Mouse (Mus musculus): ENCODE results near the gene Irf2bpl. TPM values are rescaled to one million over a fixed set of nuclear protein-coding genes. Genes with fewer than 3 reads are reported as not detected.

Irf2bpl gene
- 22.7 and 23.0 TPM in 2 replicates for total RNA-seq (2017)

GRCm38 (mm10) chr12:86884197-86885058 is at the start of gene Irf2bpl:
Gene Irf2bpl, minus strand, starts transcription at chr12:86884798.
- peak; percentile 74 for ATAC-seq (ENCODE audit: extremely low read depth, insufficient number of reproducible peaks, low FRiP score, poor library complexity, severe bottlenecking)

DNA sequence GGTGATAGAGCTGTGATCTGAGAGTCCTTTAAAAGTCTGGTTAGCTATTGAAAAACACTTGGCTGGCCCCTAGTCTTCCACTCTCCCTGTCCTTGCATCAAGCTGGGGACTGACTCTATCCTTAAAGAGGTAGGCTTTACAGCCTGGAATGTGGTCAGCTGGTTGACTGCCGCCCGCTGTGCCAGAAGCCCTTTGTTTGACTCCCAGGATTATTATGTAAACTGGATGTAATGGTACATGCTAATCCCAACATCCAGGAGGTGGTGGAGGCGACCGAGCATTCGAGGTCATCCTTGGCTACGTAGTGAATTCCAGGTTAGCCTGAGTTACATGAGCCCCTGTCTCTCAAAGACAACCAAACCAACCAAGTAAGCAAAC is 48.0 kb upstream of the Irf2bpl start:
- ATAC-seq (ENCODE audit: extremely low read depth, insufficient number of reproducible peaks, low FRiP score, poor library complexity, severe bottlenecking): no peak

GRCm38 (mm10) chr12:86931919-86932574 is 47.4 kb upstream of the Irf2bpl start:
- ATAC-seq (ENCODE audit: extremely low read depth, insufficient number of reproducible peaks, low FRiP score, poor library complexity, severe bottlenecking): no peak

DNA sequence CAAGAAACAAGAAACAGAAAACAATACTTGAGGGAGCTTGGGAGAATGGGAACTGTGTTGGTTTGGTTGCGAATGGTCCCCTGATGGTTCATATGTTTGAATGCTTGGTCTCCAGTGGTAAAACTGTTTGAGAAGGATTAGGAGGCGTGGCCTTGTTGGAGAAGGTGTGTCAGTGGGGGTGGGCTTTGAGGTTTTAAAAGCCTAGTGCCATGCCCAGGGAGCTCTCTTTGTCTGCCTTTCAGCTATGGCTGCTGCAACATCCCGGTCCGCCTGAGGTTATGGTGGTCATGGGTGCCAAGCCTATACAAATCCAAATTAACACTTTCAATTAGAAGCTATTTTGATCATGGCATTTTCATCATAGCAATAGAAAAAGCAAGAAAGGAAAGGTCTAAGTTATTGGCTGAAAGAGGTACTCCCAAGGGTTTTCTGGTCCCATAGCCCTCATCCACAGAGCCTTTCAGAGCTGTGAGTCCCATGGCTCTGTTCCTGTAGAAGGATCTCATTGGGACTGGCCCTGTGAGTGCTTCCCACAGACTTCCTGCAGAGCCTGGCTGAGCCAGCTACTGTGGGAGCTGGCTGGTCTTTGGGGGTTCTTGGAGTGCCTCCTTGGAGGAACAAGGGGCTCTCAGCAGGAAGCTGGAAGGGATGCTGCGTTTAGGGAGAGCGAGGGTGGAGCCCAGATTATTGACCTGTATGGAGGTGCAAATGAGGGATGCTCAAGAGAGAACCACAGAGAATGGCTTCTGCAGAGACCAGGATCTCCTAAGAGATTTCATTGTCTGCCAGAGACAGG is 46.5 kb upstream of the Irf2bpl start:
- no peak for ATAC-seq (ENCODE audit: extremely low read depth, insufficient number of reproducible peaks, low FRiP score, poor library complexity, severe bottlenecking)

DNA sequence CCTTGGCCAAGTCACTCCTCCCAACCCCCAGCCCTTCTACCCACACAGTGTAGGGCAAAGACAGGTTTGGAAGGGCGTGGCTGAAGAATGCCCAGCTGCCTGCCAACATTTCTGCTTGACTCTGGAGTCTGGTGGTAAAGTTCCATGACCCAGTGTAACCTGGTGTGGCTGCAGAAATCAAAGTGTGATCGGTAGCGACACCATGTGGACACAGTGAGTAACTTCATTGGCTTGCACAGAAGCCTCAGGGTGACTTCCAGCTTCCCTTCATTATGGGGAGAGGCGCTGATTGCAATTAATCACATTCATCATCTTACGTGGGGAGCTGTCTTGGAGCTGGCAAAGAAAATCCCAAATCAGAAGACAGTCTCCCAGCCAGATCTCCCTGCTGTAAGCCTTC is 39.2 kb upstream of the Irf2bpl start:
- ATAC-seq (ENCODE audit: extremely low read depth, insufficient number of reproducible peaks, low FRiP score, poor library complexity, severe bottlenecking): peak; percentile 88

DNA sequence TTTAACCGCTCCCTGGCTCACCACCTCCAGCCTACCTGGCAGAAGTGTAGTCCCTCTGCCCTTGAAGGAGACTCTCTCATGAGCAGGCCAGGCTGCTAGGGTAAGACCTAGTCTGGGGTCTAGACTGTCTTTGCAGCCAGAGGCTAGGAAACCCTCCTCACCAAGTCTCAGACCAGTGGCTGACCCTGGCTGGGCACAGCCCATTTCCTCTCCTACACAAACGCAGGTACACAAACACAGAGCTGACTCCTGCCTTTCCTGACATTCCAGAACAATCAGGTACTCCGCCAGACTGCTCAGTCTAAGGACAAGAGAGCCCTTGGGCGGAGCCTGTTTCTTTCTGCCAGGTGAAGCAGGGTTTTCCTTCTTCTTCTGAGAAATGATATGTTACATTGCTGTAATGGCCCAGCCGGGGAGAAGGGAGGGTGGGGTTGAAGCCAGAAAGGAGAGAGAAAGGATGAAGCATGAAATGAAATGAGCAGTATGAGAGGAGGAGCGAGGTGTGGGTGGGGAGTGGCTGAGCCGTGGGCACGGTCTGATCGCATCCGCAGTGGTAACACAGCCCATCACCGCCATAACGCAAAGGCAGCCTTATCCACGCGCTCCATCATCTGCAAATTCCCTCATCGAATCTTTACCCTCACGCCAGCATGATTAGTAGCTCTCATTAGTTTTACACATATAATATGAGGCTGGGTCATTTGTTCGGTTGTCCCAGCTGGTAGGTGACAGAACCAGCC is 34.6 kb upstream of the Irf2bpl start:
- ATAC-seq (ENCODE audit: extremely low read depth, insufficient number of reproducible peaks, low FRiP score, poor library complexity, severe bottlenecking): no peak

GRCm38 (mm10) chr12:86918361-86918967 is 33.9 kb upstream of the Irf2bpl start:
- ATAC-seq (ENCODE audit: extremely low read depth, insufficient number of reproducible peaks, low FRiP score, poor library complexity, severe bottlenecking): no peak

GRCm38 (mm10) chr12:86916796-86917573 is 32.4 kb upstream of the Irf2bpl start:
- no peak for ATAC-seq (ENCODE audit: extremely low read depth, insufficient number of reproducible peaks, low FRiP score, poor library complexity, severe bottlenecking)

GRCm38 (mm10) chr12:86915617-86916016 is 31.0 kb upstream of the Irf2bpl start:
- ATAC-seq (ENCODE audit: extremely low read depth, insufficient number of reproducible peaks, low FRiP score, poor library complexity, severe bottlenecking): no peak

DNA sequence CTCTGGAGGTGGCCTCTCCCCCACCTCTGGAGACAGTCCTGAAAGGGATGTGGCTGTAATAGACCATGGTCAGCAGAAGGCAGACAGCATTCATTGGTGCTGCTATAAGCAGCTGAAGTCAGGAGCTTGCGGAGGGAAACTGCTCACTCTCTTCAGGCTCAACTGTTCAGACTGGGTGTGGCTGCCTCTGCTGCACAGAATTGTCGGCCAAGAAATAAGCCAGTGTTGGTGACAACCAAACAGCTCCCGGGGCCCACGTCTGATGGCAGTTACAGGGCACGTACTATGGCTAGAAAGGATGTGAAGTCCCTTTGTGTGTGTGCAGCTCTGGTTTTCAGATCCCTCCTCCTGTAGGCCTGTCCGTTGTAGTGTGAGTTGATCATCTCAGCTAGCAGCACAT is 30.2 kb upstream of the Irf2bpl start:
- ATAC-seq (ENCODE audit: extremely low read depth, insufficient number of reproducible peaks, low FRiP score, poor library complexity, severe bottlenecking): no peak

DNA sequence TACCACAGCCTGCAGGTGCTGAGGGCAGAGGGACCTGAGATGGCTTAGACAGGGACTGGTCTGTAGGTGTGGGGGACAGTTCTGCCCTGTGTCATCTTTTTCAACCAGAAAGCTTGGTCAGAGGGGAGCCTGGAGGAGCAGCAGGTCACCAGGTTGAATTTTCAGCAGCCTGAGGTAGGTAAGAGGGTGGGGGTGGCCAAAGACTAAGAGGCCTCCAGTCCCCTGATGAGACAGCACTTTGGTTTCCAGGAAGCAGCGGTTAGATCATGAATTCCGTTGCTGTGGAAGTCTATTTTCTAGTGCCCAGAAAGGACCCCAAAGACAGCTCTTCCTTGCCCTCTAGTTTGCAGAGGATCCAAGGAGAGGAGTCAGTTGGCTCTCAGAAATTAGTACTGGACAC is 29.8 kb upstream of the Irf2bpl start:
- no peak for ATAC-seq (ENCODE audit: extremely low read depth, insufficient number of reproducible peaks, low FRiP score, poor library complexity, severe bottlenecking)

DNA sequence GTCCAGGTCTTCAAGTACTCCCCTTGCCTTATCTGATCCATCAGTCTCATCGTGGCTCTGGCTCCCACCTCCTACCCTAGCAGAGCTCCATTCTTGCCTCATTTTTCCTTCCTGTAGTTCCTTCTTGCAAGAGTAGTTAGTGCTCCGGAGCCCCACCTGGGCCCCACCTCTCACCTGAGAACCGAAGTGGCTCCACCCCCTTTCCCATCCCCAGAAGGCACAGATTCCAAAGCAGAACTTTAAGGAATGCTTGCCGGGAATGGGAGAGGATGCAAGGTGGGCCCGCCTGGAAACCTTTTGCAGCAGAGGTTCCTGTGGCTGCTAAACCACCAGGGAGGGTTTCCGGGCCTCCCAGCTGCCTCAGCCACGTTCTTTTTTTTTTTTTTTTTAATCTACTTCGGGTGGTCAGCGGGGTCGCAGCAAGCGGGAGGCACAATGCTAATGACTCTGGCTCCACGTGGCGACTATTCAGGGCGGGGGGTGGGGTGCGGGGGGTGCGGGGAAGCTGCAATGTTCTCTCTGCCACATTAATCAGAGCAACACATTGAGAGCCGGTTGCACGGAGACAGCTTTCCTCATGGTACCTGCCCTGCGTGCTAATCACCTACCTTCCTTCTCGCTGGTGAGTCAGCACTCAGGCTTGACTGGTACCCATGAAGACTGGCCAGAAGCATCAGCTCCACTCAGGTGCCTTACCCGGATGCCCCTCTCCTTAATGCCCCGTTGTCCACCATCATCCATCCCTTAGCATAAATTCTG is 27.9 kb upstream of the Irf2bpl start:
- ATAC-seq (ENCODE audit: extremely low read depth, insufficient number of reproducible peaks, low FRiP score, poor library complexity, severe bottlenecking): no peak

- ATAC-seq (ENCODE audit: extremely low read depth, insufficient number of reproducible peaks, low FRiP score, poor library complexity, severe bottlenecking): no peak
Measured at GRCm38 (mm10) chr12:86911482-86911931, 26.9 kb upstream of the Irf2bpl start.

GRCm38 (mm10) chr12:86906395-86906794 is 21.8 kb upstream of the Irf2bpl start:
- peak; percentile 86 for ATAC-seq (ENCODE audit: extremely low read depth, insufficient number of reproducible peaks, low FRiP score, poor library complexity, severe bottlenecking)

- no peak for ATAC-seq (ENCODE audit: extremely low read depth, insufficient number of reproducible peaks, low FRiP score, poor library complexity, severe bottlenecking)
Measured at GRCm38 (mm10) chr12:86905876-86906275, 21.3 kb upstream of the Irf2bpl start.

GRCm38 (mm10) chr12:86905203-86905602 is 20.6 kb upstream of the Irf2bpl start:
- peak; percentile 36; the same call in 1 of the 2 replicates for ATAC-seq (ENCODE audit: extremely low read depth, insufficient number of reproducible peaks, low FRiP score, poor library complexity, severe bottlenecking)
